8 mouse cellular contexts compared by ENCODE assay signal in genomic region chr11:86734993-86735392, GRCm38 (mm10).
"Had no signal": no experiment of that assay in that cellular context is flagged by ENCODE, and none has a peak within 500 bp of the region (broad histone marks: within the 10 kb centered on the region; RNA-seq: fewer than 3 reads in every experiment).

No protein-coding gene starts in this region.

- H3K9me3 ChIP-seq: limb, embryonic 13.5 days; midbrain, embryonic 13.5 days; neural tube, embryonic 12.5 days had no signal

- H3K9ac ChIP-seq: limb, embryonic 13.5 days; liver, embryonic 14.5 days; midbrain, embryonic 13.5 days; neural tube, embryonic 12.5 days had no signal

- H3K4me3 ChIP-seq: limb, embryonic 13.5 days; midbrain, embryonic 13.5 days; neural tube, embryonic 12.5 days had no signal

- DNase-seq: left cerebral cortex, postnatal 4 days; lung, adult 18-20 months; thymus, postnatal 14 days had no signal

- H3K4me2 ChIP-seq: limb, embryonic 13.5 days; midbrain, embryonic 13.5 days; neural tube, embryonic 12.5 days had no signal

- H3K27me3 ChIP-seq: limb, embryonic 13.5 days; midbrain, embryonic 13.5 days; neural tube, embryonic 12.5 days had no signal

- ATAC-seq: midbrain, embryonic 13.5 days had no signal

- H3K27ac ChIP-seq: limb, embryonic 13.5 days; liver, embryonic 14.5 days; midbrain, embryonic 13.5 days; neural tube, embryonic 12.5 days; stomach, postnatal 0 days had no signal

- H3K4me1 ChIP-seq: limb, embryonic 13.5 days; midbrain, embryonic 13.5 days; neural tube, embryonic 12.5 days had no signal
